Mouse (Mus musculus) MEL (cell line): ENCODE results near the gene Cntd1. TPM values are rescaled to one million over a fixed set of nuclear protein-coding genes. Genes with fewer than 3 reads are reported as not detected.
A peak's percentile ranks its signal among the peaks of the same experiment; 100 is the strongest.
"Not testable (repeated sequence)": the region's sequence is repeated elsewhere in the genome, so short reads cannot be mapped to it uniquely, and the experiment has no call there.

Experiments
- DNase-seq: peaks from one replicate; pipeline ENCODE4 v3.0.0; 2011; ENCODE audit warnings: low read depth, low spot score
- H3K27ac ChIP-seq: 2 replicates; pipeline ENCODE4 v1.5.1; 2012; ENCODE audit warnings: low read depth, mild to moderate bottlenecking, control low read depth, low read length, moderate library complexity; ENCODE audit not compliant: control insufficient read depth
- H3K27me3 ChIP-seq, 2 experiments: fragments of 150-350 bp in 1 of 2; sonication (generic) in 1 of 2; 2 replicates each; pipeline ENCODE4 v1.6.1; 2012; ENCODE audit warnings: low read length in 2 of 2, mild to moderate bottlenecking in 2 of 2, improper control_type of control experiment in 1 of 2, moderate library complexity in 1 of 2; ENCODE audit not compliant: insufficient read depth in 2 of 2, control insufficient read depth in 1 of 2
- H3K36me3 ChIP-seq, 2 experiments: 2 replicates each; pipeline ENCODE4 v1.6.1; 2012 to 2014; ENCODE audit warnings: low read length in 2 of 2, improper control_type of control experiment in 1 of 2, inconsistent platforms in 1 of 2, mild to moderate bottlenecking in 1 of 2; ENCODE audit not compliant: insufficient read depth in 2 of 2, control insufficient read depth in 1 of 2
- H3K4me1 ChIP-seq, 2 experiments: fragments of 150-350 bp in 1 of 2; sonication (generic) in 1 of 2; 2 replicates each; pipeline ENCODE4 v1.6.1; 2012; ENCODE audit warnings: low read length in 2 of 2, improper control_type of control experiment in 1 of 2, mild to moderate bottlenecking in 1 of 2; ENCODE audit not compliant: insufficient read depth in 2 of 2, control insufficient read depth in 1 of 2
- H3K4me3 ChIP-seq, 2 experiments: fragments of 150-350 bp in 1 of 2; sonication (generic) in 1 of 2; 2 replicates each; pipeline ENCODE4 v1.5.1; 2012; ENCODE audit warnings: low read depth in 2 of 2, low read length in 2 of 2, mild to moderate bottlenecking in 2 of 2, moderate library complexity in 2 of 2, control low read depth in 1 of 2, improper control_type of control experiment in 1 of 2; ENCODE audit not compliant: control insufficient read depth in 1 of 2, insufficient read depth in 1 of 2
- H3K79me2 ChIP-seq: 2 replicates; pipeline ENCODE4 v1.6.1; 2012; ENCODE audit warnings: mild to moderate bottlenecking, low read length, moderate library complexity; ENCODE audit not compliant: control insufficient read depth, poor library complexity, insufficient read depth
- H3K9ac ChIP-seq: 2 replicates; pipeline ENCODE4 v1.6.1; 2012; ENCODE audit warnings: low read depth, mild to moderate bottlenecking, control low read depth, low read length, moderate library complexity; ENCODE audit not compliant: control insufficient read depth, poor library complexity, severe bottlenecking
- H3K9me3 ChIP-seq: fragments of 150-350 bp; sonication (generic); replicated peaks from 2 replicates; pipeline ENCODE4 v1.6.1; 2012; ENCODE audit warnings: mild to moderate bottlenecking, low read length, improper control_type of control experiment, moderate library complexity; ENCODE audit not compliant: insufficient read depth
- BHLHE40 ChIP-seq: IDR thresholded peaks from 2 replicates; pipeline ENCODE4 v1.6.1; 2012; ENCODE audit warnings: low read depth, mild to moderate bottlenecking, inconsistent platforms, low read length, improper control_type of control experiment, borderline replicate concordance
- CHD2 ChIP-seq: IDR thresholded peaks from 2 replicates; pipeline ENCODE4 v1.6.1; 2011; ENCODE audit warnings: low read length, improper control_type of control experiment
- CTCF ChIP-seq, 3 experiments: IDR thresholded peaks in 2 of 3; conservative IDR thresholded peaks in 1 of 3; 2 replicates each; pipeline ENCODE4 v1.5.1; 2011 to 2012; ENCODE audit warnings: low read length in 3 of 3, low read depth in 2 of 3, mild to moderate bottlenecking in 2 of 3, improper control_type of control experiment in 1 of 3, inconsistent platforms in 1 of 3, mixed read lengths in 1 of 3, moderate library complexity in 1 of 3; ENCODE audit not compliant: control insufficient read depth in 1 of 3, insufficient read depth in 1 of 3, poor library complexity in 1 of 3, severe bottlenecking in 1 of 3
- HCFC1 ChIP-seq: IDR thresholded peaks from 2 replicates; pipeline ENCODE4 v1.6.1; 2012; ENCODE audit warnings: low read depth, mild to moderate bottlenecking, inconsistent platforms, low read length, improper control_type of control experiment, moderate library complexity
- JUND ChIP-seq: IDR thresholded peaks from 2 replicates; pipeline ENCODE4 v1.6.1; 2011; ENCODE audit warnings: low read depth, mild to moderate bottlenecking, improper control_type of control experiment, low read length
- KAT2A ChIP-seq: conservative IDR thresholded peaks from 2 replicates; pipeline ENCODE4 v1.6.1; 2012; ENCODE audit warnings: low read depth, low read length, improper control_type of control experiment, inconsistent platforms
- MAFK ChIP-seq: IDR thresholded peaks from 2 replicates; pipeline ENCODE4 v1.6.1; 2011; ENCODE audit warnings: low read depth, mild to moderate bottlenecking, low read length, improper control_type of control experiment, borderline replicate concordance
- MAX ChIP-seq: IDR thresholded peaks from 2 replicates; pipeline ENCODE4 v1.6.1; 2011; ENCODE audit warnings: low read length, improper control_type of control experiment
- MAZ ChIP-seq: IDR thresholded peaks from 2 replicates; pipeline ENCODE4 v1.6.1; 2012; ENCODE audit warnings: low read depth, mild to moderate bottlenecking, inconsistent platforms, low read length, improper control_type of control experiment
- MEF2A ChIP-seq: IDR thresholded peaks from 2 replicates; pipeline ENCODE4 v1.6.1; 2014; ENCODE audit warnings: low read depth, mild to moderate bottlenecking, inconsistent platforms, low read length, improper control_type of control experiment; ENCODE audit not compliant: poor library complexity, insufficient replicate concordance, severe bottlenecking; ENCODE audit errors: extremely low read depth
- POLR2A ChIP-seq, 2 experiments: IDR thresholded peaks; 2 replicates each; pipeline ENCODE4 v1.6.1; 2011 to 2012; ENCODE audit warnings: low read length in 2 of 2, mild to moderate bottlenecking in 2 of 2, control low read depth in 1 of 2, improper control_type of control experiment in 1 of 2, low read depth in 1 of 2, moderate library complexity in 1 of 2; ENCODE audit not compliant: control insufficient read depth in 1 of 2, insufficient read depth in 1 of 2, poor library complexity in 1 of 2
- POLR2AphosphoS2 ChIP-seq: IDR thresholded peaks from 2 replicates; pipeline ENCODE4 v1.6.1; 2011; ENCODE audit warnings: low read length, improper control_type of control experiment
- RAD21 ChIP-seq: IDR thresholded peaks from 2 replicates; pipeline ENCODE4 v1.6.1; 2011; ENCODE audit warnings: mild to moderate bottlenecking, low read depth, low read length, improper control_type of control experiment
- RCOR1 ChIP-seq: IDR thresholded peaks from 2 replicates; pipeline ENCODE4 v1.6.1; 2012; ENCODE audit warnings: low read depth, mild to moderate bottlenecking, inconsistent platforms, low read length, improper control_type of control experiment
- SIN3A ChIP-seq: IDR thresholded peaks from 2 replicates; pipeline ENCODE4 v1.6.1; 2012; ENCODE audit warnings: low read length, improper control_type of control experiment, inconsistent platforms
- TBP ChIP-seq: IDR thresholded peaks from 2 replicates; pipeline ENCODE4 v1.8.0; 2011; ENCODE audit warnings: low read depth, low read length, improper control_type of control experiment
- TCF12 ChIP-seq: IDR thresholded peaks from 2 replicates; pipeline ENCODE4 v1.6.1; 2014; ENCODE audit warnings: low read depth, mild to moderate bottlenecking, inconsistent platforms, low read length, improper control_type of control experiment, moderate library complexity
- USF2 ChIP-seq, 2 experiments: IDR thresholded peaks; 2 replicates each; pipeline ENCODE4 v1.6.1; 2011 to 2012; ENCODE audit warnings: improper control_type of control experiment in 2 of 2, low read length in 2 of 2, borderline replicate concordance in 1 of 2, inconsistent platforms in 1 of 2, low read depth in 1 of 2, mild to moderate bottlenecking in 1 of 2; ENCODE audit not compliant: insufficient read depth in 1 of 2
- ZKSCAN1 ChIP-seq: IDR thresholded peaks from 2 replicates; pipeline ENCODE4 v1.6.1; 2012; ENCODE audit warnings: low read depth, mild to moderate bottlenecking, inconsistent platforms, low read length, improper control_type of control experiment, moderate library complexity
- polyA plus RNA-seq, 2 experiments: library from polyadenylated mRNA; stranded (reverse) in 1 of 2; unstranded in 1 of 2; fragments of >175 nt in 1 of 2; fragments of >200 nt in 1 of 2; gene quantifications; 2 replicates each; pipeline versions ENCODE4 v1.2.1 to v1.2.4; 2012; ENCODE audit warnings: low replicate concordance in 2 of 2, low read depth in 1 of 2; ENCODE audit not compliant: insufficient read length in 2 of 2, insufficient read depth in 1 of 2, missing spikeins in 1 of 2
- total RNA-seq: library from RNA; depleted of rRNA; stranded (reverse); fragments of 300-350 nt; gene quantifications from 2 replicates; pipeline ENCODE4 v1.2.3, GENCODE M21; 2012

The Cntd1 gene
- total and polyA plus RNA-seq, 3 experiments: 0.84 to 2.4 TPM; not detected in 1

GRCm38 (mm10) chr11:101330371-101330924, 51.6 kb downstream of the Cntd1 start, which contains the start of gene Aoc3:
Gene Aoc3 (plus strand): TSS chr11:101330605.
- Histone ChIP-seq H3K27me3 (no peaks in the 10 kb centered on the region), H3K4me1 (no peaks in the 10 kb centered on the region), H3K9me3 (no peaks in the 10 kb centered on the region), H3K4me3 (no peak within 1 kb of the TSS), H3K9ac (no peak within 1 kb of the TSS), H3K36me3 (no peaks in the 10 kb centered on the region; a peak in 1 of 4 replicates), H3K79me2 (no peaks in the 10 kb centered on the region), H3K27ac (no peak within 1 kb of the TSS)
- 0 out of 4 replicates have a peak, but pooled peaks of 1 of the 2 experiments have one; percentile 24 for TF ChIP-seq POLR2A (IDR thresholded peaks at IDR 0.05; ENCODE audit: control insufficient read depth in 1 of 2, insufficient read depth in 1 of 2, low read depth in 1 of 2, low read length in 2 of 2, poor library complexity in 1 of 2)
- 0 out of 2 replicates have a peak, but pooled peaks have one; percentile 53 for TF ChIP-seq POLR2AphosphoS2
- no peak for TF ChIP-seq RAD21
- no peak for DNase-seq

DNA sequence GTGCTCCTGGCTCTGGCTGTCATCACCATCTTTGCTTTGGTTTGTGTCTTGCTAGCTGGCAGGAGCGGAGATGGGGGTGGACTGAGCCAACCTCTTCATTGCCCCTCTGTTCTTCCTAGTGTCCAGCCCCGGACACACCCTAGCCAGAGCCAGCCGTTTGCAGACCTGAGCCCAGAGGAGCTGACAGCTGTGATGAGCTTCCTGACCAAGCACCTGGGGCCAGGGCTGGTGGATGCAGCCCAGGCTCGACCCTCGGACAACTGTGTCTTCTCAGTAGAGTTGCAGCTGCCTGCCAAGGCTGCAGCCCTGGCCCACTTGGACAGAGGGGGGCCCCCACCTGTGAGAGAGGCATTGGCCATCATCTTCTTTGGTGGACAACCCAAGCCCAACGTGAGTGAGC, 52.1 kb downstream of the Cntd1 start:
- H3K79me2 ChIP-seq, H3K9me3 ChIP-seq, H3K4me3 ChIP-seq, H3K27ac ChIP-seq, H3K9ac ChIP-seq, H3K4me1 ChIP-seq, DNase-seq, H3K36me3 ChIP-seq, H3K27me3 ChIP-seq: not testable (repeated sequence)

DNA sequence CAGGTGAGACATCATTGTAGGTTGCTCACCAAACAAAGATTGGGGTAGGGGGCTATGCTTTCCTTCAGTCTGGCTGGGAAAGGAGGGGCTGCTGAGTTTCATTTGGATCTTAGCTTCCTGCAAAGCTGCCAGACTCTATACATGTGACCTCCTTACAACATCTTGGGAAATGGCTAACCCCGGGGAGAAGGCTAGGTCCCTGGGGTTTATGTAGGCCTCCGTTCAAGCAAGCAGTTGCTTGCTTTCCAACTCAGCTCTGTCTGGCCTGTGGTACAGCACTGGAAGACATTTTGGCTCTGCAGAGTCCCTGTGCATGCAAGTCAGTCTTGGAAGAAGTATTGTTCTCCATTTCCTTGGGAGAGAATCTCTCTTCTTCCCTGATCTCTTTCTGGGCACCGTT, 53.7 kb downstream of the Cntd1 start:
- peaks cover 0 to under 1% of the 10 kb centered on the region in 2 experiments; a peak in 1 of 4 replicates for H3K4me1 ChIP-seq
- no peak overlapping the region for H3K9ac ChIP-seq
- no peaks in the 10 kb centered on the region for H3K79me2 ChIP-seq

GRCm38 (mm10) chr11:101334023-101334422, 55.2 kb downstream of the Cntd1 start:
- H3K79me2 ChIP-seq: no peaks in the 10 kb centered on the region
- no peak overlapping the region for H3K9ac ChIP-seq
- H3K27ac ChIP-seq: no peak overlapping the region
- TF ChIP-seq BHLHE40: no peak
- no peak for TF ChIP-seq TBP
- no peak for TF ChIP-seq MAFK
- TF ChIP-seq RCOR1: no peak
- no peak for TF ChIP-seq SIN3A
- no peak for TF ChIP-seq USF2 (IDR thresholded peaks at IDR 0.05; ENCODE audit: borderline replicate concordance in 1 of 2, insufficient read depth in 1 of 2, low read depth in 1 of 2, low read length in 2 of 2)
- no peak for TF ChIP-seq CHD2
- no peak for TF ChIP-seq MAZ
- no peak for TF ChIP-seq MEF2A
- TF ChIP-seq MAX: no peak
- no peak for TF ChIP-seq CTCF (IDR thresholded peaks at IDR 0.05 in 2 of 3, conservative IDR thresholded peaks at IDR 0.05 in 1 of 3; ENCODE audit: control insufficient read depth in 1 of 3, insufficient read depth in 1 of 3, low read depth in 2 of 3, low read length in 3 of 3, poor library complexity in 1 of 3, severe bottlenecking in 1 of 3)
- TF ChIP-seq KAT2A: no peak
- no peak for TF ChIP-seq ZKSCAN1
- TF ChIP-seq TCF12: no peak
- no peak for TF ChIP-seq HCFC1
- no peak for TF ChIP-seq JUND

More for the DNA sequence above, 53.7 kb downstream of the Cntd1 start:
- no peak overlapping the region for H3K4me3 ChIP-seq
- H3K36me3 ChIP-seq: no peaks in the 10 kb centered on the region; a peak in 1 of 4 replicates
- no peak for DNase-seq
- TF ChIP-seq MEF2A (no peak), KAT2A (no peak), SIN3A (no peak), MAZ (no peak)
- H3K9me3 ChIP-seq: no peaks in the 10 kb centered on the region
- no peak overlapping the region for H3K27ac ChIP-seq
- H3K27me3 ChIP-seq: no peaks in the 10 kb centered on the region

More at GRCm38 (mm10) chr11:101334023-101334422, 55.2 kb downstream of the Cntd1 start:
- Histone ChIP-seq H3K9me3 (no peaks in the 10 kb centered on the region), H3K4me3 (no peak overlapping the region), H3K27me3 (no peaks in the 10 kb centered on the region), H3K4me1 (peaks cover 3 to 4% of the 10 kb centered on the region in 2 experiments; a peak in 3 of 4 replicates), H3K36me3 (peaks cover 0 to 3% of the 10 kb centered on the region in 2 experiments; a peak in 2 of 4 replicates)
- no peak for DNase-seq
